Mouse (Mus musculus) heart, embryonic 16.5 days (tissue): ENCODE measurements at regions not wholly inside any gene's neighbourhood (a gene's known extent, or its start where the extent isn't known, plus 50 kb on each side); places are given as distances from the start of the nearest gene placed in this dataset.

ENCODE experiments used
- ATAC-seq: fragments of 200-750 bp; cut with Nextera tagmentation; replicated peaks from 2 replicates; pipeline ENCODE4 v1.8.0; 2017; ENCODE audit warnings: moderate number of reproducible peaks; ENCODE audit not compliant: insufficient read depth, low FRiP score; ENCODE audit errors: extremely low read depth
- H3K27ac ChIP-seq: fragments of 300-500 bp; sonication (generic); 2 replicates; pipeline ENCODE4 v1.5.1; 2014; ENCODE audit warnings: mild to moderate bottlenecking, low read length, control low read depth, moderate library complexity
- H3K27me3 ChIP-seq: fragments of 300-500 bp; sonication (generic); 2 replicates; pipeline ENCODE4 v1.6.1; 2014; ENCODE audit warnings: low read length, mixed read lengths; ENCODE audit not compliant: control insufficient read depth, insufficient read depth
- H3K36me3 ChIP-seq: fragments of 300-500 bp; sonication (generic); 2 replicates; pipeline ENCODE4 v1.6.1; 2014; ENCODE audit not compliant: control insufficient read depth, insufficient read depth
- H3K4me1 ChIP-seq: fragments of 300-500 bp; sonication (generic); 2 replicates; pipeline ENCODE4 v1.6.1; 2014; ENCODE audit warnings: low read length, mixed read lengths; ENCODE audit not compliant: control insufficient read depth, insufficient read depth
- H3K4me2 ChIP-seq: fragments of 300-500 bp; sonication (generic); 2 replicates; pipeline ENCODE4 v1.6.1; 2014; ENCODE audit warnings: low read depth, mild to moderate bottlenecking, control low read depth, low read length
- H3K4me3 ChIP-seq: fragments of 300-500 bp; sonication (generic); 2 replicates; pipeline ENCODE4 v1.5.1; 2014; ENCODE audit warnings: mild to moderate bottlenecking, control low read depth, low read length
- H3K9ac ChIP-seq: fragments of 300-500 bp; sonication (generic); 2 replicates; pipeline ENCODE4 v1.6.1; 2014; ENCODE audit warnings: low read length, control low read depth
- H3K9me3 ChIP-seq: fragments of 300-500 bp; sonication (generic); replicated peaks from 2 replicates; pipeline ENCODE4 v1.6.1; 2016; ENCODE audit warnings: low read length; ENCODE audit not compliant: control insufficient read depth
- WGBS: fragments of 180-500 bp; shearing (Covaris S2); extraction: QIAGEN DNeasy Blood & Tissue Kit; methylation state at CpG from one replicate; pipeline ENCODE4 v1.1.7; 2014; 5-methylcytosine and 5-hydroxymethylcytosine counted together

DNA sequence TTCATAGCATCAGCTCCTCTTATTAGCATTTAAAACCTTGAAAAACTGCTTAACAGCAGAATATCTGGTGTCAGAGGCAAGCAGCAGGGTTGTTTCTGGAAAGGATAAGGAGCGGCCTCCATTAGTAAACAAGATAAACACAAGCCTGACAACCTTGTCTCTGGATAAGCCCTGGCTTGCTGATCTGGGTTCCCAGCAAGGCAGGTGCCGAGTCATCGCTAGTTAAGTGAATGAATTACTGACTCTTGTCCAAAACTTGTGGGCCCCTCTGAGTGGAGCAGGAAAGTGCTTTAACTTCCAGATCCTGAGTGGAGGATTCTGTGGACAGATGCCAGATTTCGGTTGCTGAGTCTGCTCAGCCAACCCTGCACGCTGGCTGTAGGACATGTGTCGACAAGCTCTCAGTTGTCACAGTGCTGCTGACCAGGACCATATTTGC lies 85.6 kb upstream of the Lgalsl start:
- peak; percentile 30 for ATAC-seq
- 18% methylated on average over 6 of the region's 6 CpGs for WGBS
- peak overlapping the region; percentile 84 for H3K27ac ChIP-seq
- no peak overlapping the region for H3K4me3 ChIP-seq
- H3K9ac ChIP-seq, result no peak overlapping the region
- peaks cover 22% of the 10 kb centered on the region for H3K4me1 ChIP-seq
- H3K9me3 ChIP-seq, result no peaks in the 10 kb centered on the region
- H3K4me2 ChIP-seq, result no peak overlapping the region
- H3K36me3 ChIP-seq, result no peaks in the 10 kb centered on the region
- no peaks in the 10 kb centered on the region for H3K27me3 ChIP-seq

DNA sequence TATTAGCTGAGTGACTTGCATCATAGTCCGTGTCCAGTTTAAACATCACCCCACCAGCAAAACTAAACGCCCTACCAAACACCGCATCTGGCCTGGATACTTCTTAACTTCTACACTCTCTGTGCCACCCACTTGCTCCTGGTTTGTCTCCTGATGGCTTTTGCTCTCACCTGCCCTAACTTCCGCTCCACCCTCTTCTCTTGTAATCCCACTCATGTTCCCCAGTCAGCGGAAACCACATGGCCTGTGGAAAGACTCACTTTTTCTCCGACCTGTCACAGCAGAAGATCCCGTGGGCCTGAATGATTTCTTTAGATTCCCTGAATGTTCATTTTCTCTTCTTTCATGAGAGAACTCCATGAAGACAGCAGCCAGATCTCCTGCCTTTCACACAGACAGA lies 86.1 kb upstream of the Lgalsl start:
- no peaks in the 10 kb centered on the region for H3K36me3 ChIP-seq
- 77% methylated on average over 7 of the region's 7 CpGs for WGBS
- H3K9me3 ChIP-seq, result no peaks in the 10 kb centered on the region
- no peak for ATAC-seq
- no peak overlapping the region for H3K4me3 ChIP-seq
- no peak overlapping the region for H3K4me2 ChIP-seq
- H3K9ac ChIP-seq, result no peak overlapping the region
- no peak overlapping the region for H3K27ac ChIP-seq
- H3K27me3 ChIP-seq, result no peaks in the 10 kb centered on the region
- peaks cover 22% of the 10 kb centered on the region for H3K4me1 ChIP-seq

- Histone ChIP-seq H3K9ac (no peak overlapping the region), H3K4me1 (peaks cover 22% of the 10 kb centered on the region), H3K27me3 (no peaks in the 10 kb centered on the region), H3K36me3 (no peaks in the 10 kb centered on the region), H3K27ac (no peak overlapping the region), H3K9me3 (no peaks in the 10 kb centered on the region), H3K4me3 (no peak overlapping the region), H3K4me2 (no peak overlapping the region)
- ATAC-seq, result no peak
- 58% methylated on average over 5 of the region's 5 CpGs for whole genome bisulfite sequencing
Observed at GRCm38 (mm10) chr11:20917483-20917882, 86.6 kb upstream of the Lgalsl start.

DNA sequence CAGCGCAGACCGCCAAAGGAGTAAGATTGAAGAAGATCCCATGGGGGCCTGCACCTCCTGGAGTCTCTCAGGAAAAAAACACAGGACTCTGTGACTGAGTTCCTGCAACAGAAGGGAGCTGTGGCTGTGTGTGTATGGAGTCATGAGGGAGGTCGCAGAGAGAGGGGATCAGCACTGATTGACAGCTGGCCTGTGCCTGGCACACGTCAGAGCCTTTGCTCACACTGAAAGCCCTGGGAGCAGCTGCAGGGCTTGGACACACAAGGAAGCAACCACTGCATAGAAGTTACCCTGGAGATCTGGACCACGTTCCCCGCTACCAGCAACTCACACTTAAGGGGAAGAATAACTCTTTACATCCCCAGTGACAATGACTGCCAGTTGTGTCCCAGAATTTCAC lies 92.3 kb upstream of the Lgalsl start:
- Histone ChIP-seq H3K9me3 (no peaks in the 10 kb centered on the region), H3K4me2 (no peak overlapping the region), H3K36me3 (no peaks in the 10 kb centered on the region), H3K27me3 (no peaks in the 10 kb centered on the region), H3K4me1 (no peaks in the 10 kb centered on the region; the same call in 1 of the 2 replicates), H3K27ac (no peak overlapping the region), H3K9ac (no peak overlapping the region), H3K4me3 (no peak overlapping the region)
- no peak for ATAC-seq
- WGBS, result 57% methylated on average over 6 of the region's 6 CpGs

- 78% methylated on average over 1 of the region's 1 CpGs for whole genome bisulfite sequencing
- Histone ChIP-seq H3K9me3 (no peaks in the 10 kb centered on the region), H3K4me1 (no peaks in the 10 kb centered on the region)
Observed at GRCm38 (mm10) chr11:20929426-20929825, 98.6 kb upstream of the Lgalsl start.

GRCm38 (mm10) chr11:20930045-20930444 lies 99.2 kb upstream of the Lgalsl start:
- H3K9me3 ChIP-seq, result no peaks in the 10 kb centered on the region
- 52% methylated on average over 2 of the region's 2 CpGs for WGBS
- H3K4me1 ChIP-seq, result no peaks in the 10 kb centered on the region
- no peak overlapping the region for H3K9ac ChIP-seq
- H3K27ac ChIP-seq, result no peak overlapping the region
- no peaks in the 10 kb centered on the region for H3K36me3 ChIP-seq
- no peak overlapping the region for H3K4me2 ChIP-seq
- H3K4me3 ChIP-seq, result no peak overlapping the region
- H3K27me3 ChIP-seq, result no peaks in the 10 kb centered on the region
- no peak for ATAC-seq

More at GRCm38 (mm10) chr11:20929426-20929825, 98.6 kb upstream of the Lgalsl start:
- Histone ChIP-seq H3K27ac (no peak overlapping the region), H3K9ac (no peak overlapping the region), H3K4me3 (no peak overlapping the region), H3K4me2 (no peak overlapping the region), H3K36me3 (no peaks in the 10 kb centered on the region), H3K27me3 (no peaks in the 10 kb centered on the region)
- ATAC-seq, result no peak

DNA sequence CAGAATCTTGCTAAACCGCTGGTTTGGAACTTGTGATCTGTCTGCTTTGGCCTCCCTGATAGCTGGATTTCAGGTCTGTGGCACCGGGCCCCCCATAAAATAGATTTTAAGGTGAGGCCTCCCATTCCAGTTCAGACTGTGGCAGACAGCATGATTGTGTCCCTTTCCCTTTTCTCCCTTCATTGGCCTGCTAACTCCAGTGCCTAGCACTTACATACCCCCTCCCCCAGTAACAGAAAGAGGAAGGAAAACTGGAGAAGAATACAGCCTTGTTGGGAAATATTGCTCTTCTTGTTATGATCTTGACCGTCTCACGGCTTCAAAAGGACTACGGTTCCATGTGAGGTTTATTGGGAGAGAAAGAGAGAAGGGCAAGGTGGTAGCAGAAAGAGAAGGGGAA lies 99.7 kb upstream of the Lgalsl start:
- Histone ChIP-seq H3K4me3 (no peak overlapping the region), H3K27ac (no peak overlapping the region), H3K4me1 (no peaks in the 10 kb centered on the region), H3K9me3 (no peaks in the 10 kb centered on the region), H3K27me3 (no peaks in the 10 kb centered on the region), H3K36me3 (no peaks in the 10 kb centered on the region), H3K4me2 (no peak overlapping the region), H3K9ac (no peak overlapping the region)
- 81% methylated on average over 5 of the region's 5 CpGs for WGBS
- ATAC-seq, result no peak

DNA sequence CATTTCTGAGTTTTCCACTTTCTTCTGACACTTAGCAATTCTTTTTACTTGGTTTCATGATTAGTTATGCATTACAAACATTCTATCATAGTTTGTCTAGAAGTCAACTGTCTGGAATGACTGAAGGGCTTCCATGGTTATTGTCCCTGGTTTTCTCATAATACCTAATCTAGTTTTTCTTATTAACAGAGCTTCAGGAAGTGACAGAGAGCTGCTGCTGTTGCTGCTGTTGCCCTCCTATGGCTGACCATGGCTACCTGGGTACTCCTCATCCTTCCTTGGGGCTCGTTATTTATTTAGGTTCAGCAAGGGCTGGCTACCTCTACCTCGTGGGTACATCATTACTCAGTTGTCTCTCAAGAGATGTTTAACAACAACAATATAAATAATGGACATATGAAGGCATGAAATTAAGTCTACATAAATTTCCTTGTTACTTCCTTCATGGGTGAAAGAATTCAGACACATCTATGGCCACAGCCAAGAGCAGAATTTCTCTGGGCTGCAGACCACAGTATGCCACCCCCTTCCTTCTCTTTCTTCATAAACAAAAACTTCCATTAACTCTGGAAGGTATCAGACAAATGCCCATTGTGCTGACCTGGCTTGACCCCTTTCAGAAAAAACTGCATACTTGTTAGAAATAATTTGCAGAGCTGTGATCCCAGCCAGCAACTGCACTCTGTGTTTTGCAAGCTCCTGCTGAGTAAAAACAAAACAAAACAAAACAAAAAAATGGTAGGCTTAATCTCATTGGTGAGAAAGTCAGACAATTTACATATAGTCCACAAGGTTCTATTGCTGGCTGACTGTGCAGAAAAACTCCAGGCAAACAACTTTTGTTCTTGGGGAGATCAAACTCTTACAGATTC lies 103.6 kb upstream of the Lgalsl start:
- H3K4me2 ChIP-seq, result no peak overlapping the region
- no peaks in the 10 kb centered on the region for H3K9me3 ChIP-seq
- WGBS, result 49% methylated on average over 2 of the region's 2 CpGs
- no peaks in the 10 kb centered on the region for H3K27me3 ChIP-seq
- no peak overlapping the region for H3K27ac ChIP-seq
- H3K4me3 ChIP-seq, result no peak overlapping the region
- no peaks in the 10 kb centered on the region for H3K4me1 ChIP-seq
- no peak overlapping the region for H3K9ac ChIP-seq
- no peaks in the 10 kb centered on the region for H3K36me3 ChIP-seq
- no peak for ATAC-seq

DNA sequence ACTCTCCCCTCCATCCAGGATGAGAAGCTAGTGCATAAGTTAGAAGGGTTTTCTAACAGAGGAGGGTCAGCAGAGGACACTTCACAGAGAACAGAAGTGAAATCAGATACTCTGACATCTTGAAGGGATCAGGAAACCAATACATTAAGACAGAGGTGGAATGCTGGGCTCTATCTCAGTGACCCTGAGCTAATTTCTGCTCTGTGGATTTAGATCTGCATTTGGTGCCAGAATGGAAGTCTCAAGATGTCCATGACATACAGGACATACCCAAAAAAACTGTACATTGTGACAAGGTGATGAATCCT lies 104.2 kb upstream of the Lgalsl start:
- H3K4me2 ChIP-seq, result no peak overlapping the region
- no peak overlapping the region for H3K9ac ChIP-seq
- H3K4me1 ChIP-seq, result no peaks in the 10 kb centered on the region
- no peak overlapping the region for H3K27ac ChIP-seq
- no peak overlapping the region for H3K4me3 ChIP-seq
- no peaks in the 10 kb centered on the region for H3K9me3 ChIP-seq
- no peaks in the 10 kb centered on the region for H3K27me3 ChIP-seq
- no peak for ATAC-seq
- no peaks in the 10 kb centered on the region for H3K36me3 ChIP-seq
